Mouse (Mus musculus) liver, adult 2 months (tissue): Measurements from ENCODE around the gene Zfp607a.
"Not testable (repeated sequence)": the region's sequence is repeated elsewhere in the genome, so short reads cannot be mapped to it uniquely, and the experiment has no call there.

Experiments used
- CTCF ChIP-seq: fragments of 200-500 bp; IDR thresholded peaks from 2 replicates; pipeline ENCODE4 v1.5.1; 2011; ENCODE audit warnings: low read depth, low read length, control low read depth
- POLR2A ChIP-seq: fragments of 200-500 bp; IDR thresholded peaks from 2 replicates; pipeline ENCODE4 v1.6.1; 2011; ENCODE audit warnings: low read length, control low read depth; ENCODE audit not compliant: insufficient read depth; ENCODE audit errors: extremely low read depth

DNA sequence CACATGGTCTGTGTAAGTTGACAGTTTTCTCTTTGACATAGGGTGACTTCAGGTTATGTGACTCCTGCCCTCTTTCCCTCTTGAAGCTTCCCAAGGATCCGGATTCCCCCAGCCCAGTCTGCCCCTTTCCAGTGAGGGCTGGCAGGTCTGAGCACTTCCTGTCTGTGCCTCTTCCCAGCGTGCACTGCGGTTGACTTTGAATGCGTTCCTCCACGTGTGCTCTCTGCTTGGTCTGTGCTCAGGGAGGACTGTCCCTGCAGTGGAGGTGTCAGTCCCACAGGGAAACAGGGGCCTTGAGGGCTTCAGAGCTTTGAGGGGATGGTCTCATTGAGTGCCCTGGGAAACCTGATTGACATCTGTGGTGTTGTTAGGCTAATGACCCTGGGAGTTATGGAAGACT lies 5.3 kb downstream of the Zfp607a start:
- TF ChIP-seq CTCF, POLR2A: not testable (repeated sequence)
